Mouse (Mus musculus) kidney, adult 18-20 months (tissue): ENCODE measurements around the gene Bet1l.
"Not testable (repeated sequence)": the region's sequence is repeated elsewhere in the genome, so short reads cannot be mapped to it uniquely, and the experiment has no call there.

ENCODE experiments used
- DNase-seq: peaks from one replicate; pipeline ENCODE4 v3.0.0; 2021

Bet1l gene

GRCm38 (mm10) chr7:140857550-140858505 lies at the start of gene Bet1l:
Bet1l (minus strand) TSS chr7:140857577.
- DNase-seq, result no peak

GRCm38 (mm10) chr7:140907131-140907530 lies 49.8 kb upstream of the Bet1l start:
- DNase-seq, result no peak

GRCm38 (mm10) chr7:140905642-140906081 lies 48.3 kb upstream of the Bet1l start:
- DNase-seq, result peak; percentile 61

GRCm38 (mm10) chr7:140903212-140903611 lies 45.8 kb upstream of the Bet1l start:
- DNase-seq, result peak; percentile 90

GRCm38 (mm10) chr7:140902036-140902875 lies 44.9 kb upstream of the Bet1l start:
- peak; percentile 37 for DNase-seq

GRCm38 (mm10) chr7:140900220-140900619 lies 42.8 kb upstream of the Bet1l start, which contains the start of gene Cox8b:
Cox8b (minus strand) TSS chr7:140900446.
- DNase-seq, result no peak

GRCm38 (mm10) chr7:140899121-140899520 lies 41.7 kb upstream of the Bet1l start:
- no peak for DNase-seq

GRCm38 (mm10) chr7:140897863-140898262 lies 40.5 kb upstream of the Bet1l start:
- DNase-seq, result no peak

GRCm38 (mm10) chr7:140894611-140895010 lies 37.2 kb upstream of the Bet1l start:
- DNase-seq, result no peak

GRCm38 (mm10) chr7:140894031-140894430 lies 36.7 kb upstream of the Bet1l start:
- no peak for DNase-seq

GRCm38 (mm10) chr7:140890636-140891035 lies 33.3 kb upstream of the Bet1l start:
- not testable (repeated sequence) for DNase-seq

- no peak for DNase-seq
Observed at GRCm38 (mm10) chr7:140882469-140882803, 25.1 kb upstream of the Bet1l start.

- DNase-seq, result peak; percentile 95
Observed at GRCm38 (mm10) chr7:140881696-140882468, 24.5 kb upstream of the Bet1l start, which contains the start of the genes Psmd13 and Sirt3. Psmd13 (plus strand) TSS chr7:140881968. Sirt3 (minus strand) TSS chr7:140882309.

GRCm38 (mm10) chr7:140880865-140881515 lies 23.6 kb upstream of the Bet1l start:
- DNase-seq, result no peak

- peak; percentile 54 for DNase-seq
Observed at GRCm38 (mm10) chr7:140880419-140880818, 23.0 kb upstream of the Bet1l start.

GRCm38 (mm10) chr7:140879355-140879754 lies 22.0 kb upstream of the Bet1l start:
- no peak for DNase-seq

- DNase-seq, result no peak
Observed at GRCm38 (mm10) chr7:140877364-140877763, 20.0 kb upstream of the Bet1l start.

GRCm38 (mm10) chr7:140874224-140874623 lies 16.8 kb upstream of the Bet1l start:
- no peak for DNase-seq

GRCm38 (mm10) chr7:140864761-140865160 lies 7.4 kb upstream of the Bet1l start:
- DNase-seq, result no peak

GRCm38 (mm10) chr7:140860728-140861127 lies 3.4 kb upstream of the Bet1l start:
- no peak for DNase-seq

- DNase-seq, result no peak
Observed at GRCm38 (mm10) chr7:140859997-140860396, 2.6 kb upstream of the Bet1l start.

GRCm38 (mm10) chr7:140858746-140859145 lies 1.4 kb upstream of the Bet1l start:
- no peak for DNase-seq
